Mouse (Mus musculus) thymus, adult 18-20 months (tissue): ENCODE data around the gene Rasal1.

Experiments used
- DNase-seq, 2 experiments: peaks; one replicate each; pipeline ENCODE4 v3.0.0; 2022; ENCODE audit warnings: mixed read lengths in 2 of 2

Gene Rasal1

GRCm38 (mm10) chr5:120622198-120622851, 26.3 kb upstream of the Rasal1 start:
- peak in 1 of 2 experiments; percentile 60 for DNase-seq

GRCm38 (mm10) chr5:120624427-120624826, 24.2 kb upstream of the Rasal1 start:
- no peak for DNase-seq

- no peak for DNase-seq
Measured at GRCm38 (mm10) chr5:120626399-120626798, 22.2 kb upstream of the Rasal1 start.

- DNase-seq = no peak
Measured at GRCm38 (mm10) chr5:120627515-120628300, 20.9 kb upstream of the Rasal1 start.

GRCm38 (mm10) chr5:120628624-120629023, 20.0 kb upstream of the Rasal1 start:
- no peak for DNase-seq

GRCm38 (mm10) chr5:120631128-120631527, 17.5 kb upstream of the Rasal1 start:
- DNase-seq = peak in 1 of 2 experiments; percentile 43

GRCm38 (mm10) chr5:120631892-120632291, 16.7 kb upstream of the Rasal1 start:
- DNase-seq = no peak

- DNase-seq = no peak
Measured at GRCm38 (mm10) chr5:120634131-120634530, 14.5 kb upstream of the Rasal1 start, which contains the start of gene Cfap73. Cfap73 (minus strand) TSS chr5:120634235.

- DNase-seq = no peak
Measured at GRCm38 (mm10) chr5:120634860-120635259, 13.8 kb upstream of the Rasal1 start.

- no peak for DNase-seq
Measured at GRCm38 (mm10) chr5:120635633-120636032, 13.0 kb upstream of the Rasal1 start.

GRCm38 (mm10) chr5:120640094-120640493, 8.5 kb upstream of the Rasal1 start:
- no peak for DNase-seq

GRCm38 (mm10) chr5:120643365-120644085, 5.1 kb upstream of the Rasal1 start:
- DNase-seq = no peak

- no peak for DNase-seq
Measured at GRCm38 (mm10) chr5:120644227-120644626, 4.4 kb upstream of the Rasal1 start.

- DNase-seq = no peak
Measured at GRCm38 (mm10) chr5:120645851-120646250, 2.8 kb upstream of the Rasal1 start.

- no peak for DNase-seq
Measured at GRCm38 (mm10) chr5:120647361-120647760, 1.3 kb upstream of the Rasal1 start.

GRCm38 (mm10) chr5:120647814-120648491, 659 bp upstream of the Rasal1 start:
- peak; percentile 38 to 56 for DNase-seq

- DNase-seq = peak; percentile 52 to 68
Measured at GRCm38 (mm10) chr5:120649374-120649933, 842 bp downstream of the Rasal1 start.

GRCm38 (mm10) chr5:120649938-120650337, 1.3 kb downstream of the Rasal1 start:
- DNase-seq = no peak

- DNase-seq = no peak
Measured at GRCm38 (mm10) chr5:120651230-120651629, 2.6 kb downstream of the Rasal1 start.

- no peak for DNase-seq
Measured at GRCm38 (mm10) chr5:120652915-120653701, 4.5 kb downstream of the Rasal1 start.

- no peak for DNase-seq
Measured at GRCm38 (mm10) chr5:120653873-120654272, 5.3 kb downstream of the Rasal1 start.
